Mouse (Mus musculus) stomach, postnatal 0 days (tissue): ENCODE measurements around the gene Sat2.

Experiments
- CTCF ChIP-seq: IDR thresholded peaks from 2 replicates; pipeline ENCODE4 v1.5.1; 2016; ENCODE audit warnings: antibody characterized with exemption, low read depth, mild to moderate bottlenecking, moderate library complexity
- EP300 ChIP-seq: optimal IDR thresholded peaks from 2 replicates; pipeline ENCODE3; 2016; ENCODE audit warnings: antibody characterized with exemption

DNA sequence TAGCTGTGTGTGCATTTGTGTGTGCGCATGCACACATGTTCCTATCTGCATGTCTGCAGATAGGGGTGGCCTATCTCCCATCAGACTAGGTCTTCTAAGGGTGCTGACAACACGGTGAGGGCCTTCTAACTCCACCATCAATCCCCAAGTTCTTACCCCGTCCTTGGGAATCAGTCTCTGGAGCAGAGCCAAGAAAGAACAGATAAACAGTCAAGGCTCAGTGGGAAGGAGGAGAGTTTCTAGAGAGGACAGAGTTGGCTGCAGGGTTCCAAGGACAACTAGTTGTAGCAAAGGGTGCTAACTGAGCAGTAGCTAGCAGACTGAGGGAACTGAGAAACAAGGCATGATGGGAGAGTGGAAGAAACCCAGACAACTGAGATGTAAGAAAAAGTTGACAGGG, 20.1 kb upstream of the Sat2 start:
- TF ChIP-seq CTCF, result no peak
- TF ChIP-seq EP300, result no peak
